Mouse (Mus musculus) spleen, adult 2 months (tissue): ENCODE results near the gene Camta1.

Experiments used
- CTCF ChIP-seq: fragments of 200-500 bp; IDR thresholded peaks from 2 replicates; pipeline ENCODE4 v1.5.1; 2011; ENCODE audit warnings: mild to moderate bottlenecking, inconsistent platforms; ENCODE audit not compliant: insufficient read depth, insufficient read length, insufficient replicate concordance; ENCODE audit errors: extremely low read depth
- POLR2A ChIP-seq: fragments of 200-500 bp; IDR thresholded peaks from 2 replicates; pipeline ENCODE4 v1.6.1; 2011; ENCODE audit warnings: low read depth, low read length, inconsistent platforms

GRCm38 (mm10) chr4:150962231-150962630, 899.4 kb downstream of the Camta1 start:
- no peak for TF ChIP-seq CTCF
- no peak for TF ChIP-seq POLR2A
